In the genomic region with DNA sequence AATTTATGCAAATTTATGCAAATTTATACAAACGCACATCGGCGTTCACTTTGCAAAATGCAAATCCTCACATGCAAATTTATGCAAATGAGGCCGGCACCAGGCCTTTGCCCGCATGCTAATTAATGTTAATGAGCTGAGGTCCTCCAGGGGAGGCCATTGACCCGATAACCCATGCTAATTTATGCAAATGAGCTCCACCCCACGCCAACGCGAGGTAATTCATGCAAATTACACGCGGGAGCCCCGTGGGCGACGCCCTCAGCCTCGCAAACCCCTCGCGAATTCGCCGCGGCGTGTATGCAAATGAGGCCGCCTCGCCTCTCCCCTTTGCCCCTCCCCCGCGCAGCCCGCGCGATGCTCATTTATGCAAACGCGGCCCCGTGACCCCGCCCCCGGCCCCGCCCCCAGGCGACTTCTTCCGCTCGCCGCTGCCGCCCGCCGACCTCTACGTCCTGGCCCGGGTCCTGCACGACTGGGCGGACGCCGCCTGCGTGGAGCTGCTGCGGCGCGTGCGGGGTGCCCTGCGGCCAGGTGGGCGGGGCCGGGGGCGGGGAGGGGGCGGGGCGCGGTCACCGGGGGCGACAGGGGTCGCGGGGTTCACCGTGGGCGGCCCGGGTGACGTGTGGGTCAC, we compare ENCODE assay signal across 22 mouse cellular contexts. TPM values are rescaled to one million over a fixed set of nuclear protein-coding genes. Genes with fewer than 3 reads are reported as not detected.
DNase-seq lines count a peak whose midpoint lies in the region; ATAC-seq and TF ChIP-seq lines count a peak whose summit lies in the region.
"Had no signal": no experiment of that assay in that cellular context is flagged by ENCODE, and none has a peak within 500 bp of the region (broad histone marks: within the 10 kb centered on the region; RNA-seq: fewer than 3 reads in every experiment).

No protein-coding gene starts in this region.

- peaks cover 6% of the 10 kb centered on the region for H3K36me3 ChIP-seq in forebrain, embryonic 11.5 days (ENCODE audit: control insufficient read depth, insufficient read depth, low read length)
- H3K36me3 ChIP-seq in forebrain, embryonic 15.5 days: peaks cover 30% of the 10 kb centered on the region
- H3K36me3 ChIP-seq in limb, embryonic 11.5 days (ENCODE audit: control insufficient read depth, insufficient read depth, low read length): peaks cover 11% of the 10 kb centered on the region; the same call in 1 of the 2 replicates
- H3K36me3 ChIP-seq in limb, embryonic 10.5 days: peaks cover 52% of the 10 kb centered on the region
- peaks cover 7% of the 10 kb centered on the region; the same call in 1 of the 2 replicates for H3K36me3 ChIP-seq in midbrain, postnatal 0 days (ENCODE audit: insufficient read depth, low read length)

- H3K4me1 ChIP-seq in forebrain, embryonic 11.5 days (replicated peaks; ENCODE audit: control insufficient read depth, insufficient read depth, low read length): no peaks in the 10 kb centered on the region
- no peaks in the 10 kb centered on the region for H3K4me1 ChIP-seq in forebrain, embryonic 15.5 days
- no peaks in the 10 kb centered on the region for H3K4me1 ChIP-seq in limb, embryonic 11.5 days (ENCODE audit: control insufficient read depth, insufficient read depth, low read length)
- no peaks in the 10 kb centered on the region for H3K4me1 ChIP-seq in limb, embryonic 10.5 days
- no peaks in the 10 kb centered on the region for H3K4me1 ChIP-seq in midbrain, postnatal 0 days (ENCODE audit: insufficient read depth, low read length)
- H3K4me1 ChIP-seq: forebrain, embryonic 13.5 days; heart, embryonic 15.5 days had no signal

- H3K4me3 ChIP-seq in forebrain, embryonic 11.5 days (ENCODE audit: low read depth, low read length): no peak overlapping the region
- no peak overlapping the region for H3K4me3 ChIP-seq in forebrain, embryonic 15.5 days
- no peak overlapping the region for H3K4me3 ChIP-seq in limb, embryonic 11.5 days (ENCODE audit: low read depth, low read length)
- no peak overlapping the region for H3K4me3 ChIP-seq in limb, embryonic 10.5 days
- H3K4me3 ChIP-seq in midbrain, postnatal 0 days (ENCODE audit: low read depth, low read length): no peak overlapping the region
- H3K4me3 ChIP-seq: forebrain, embryonic 13.5 days; heart, embryonic 15.5 days; layer of hippocampus, adult 2 months had no signal

- ATAC-seq in forebrain, embryonic 11.5 days (replicated peaks; ENCODE audit: low FRiP score): peak; percentile 31; the same call in 1 of the 2 replicates
- no peak for ATAC-seq in forebrain, embryonic 15.5 days (replicated peaks)
- ATAC-seq in limb, embryonic 11.5 days (ENCODE audit: insufficient number of reproducible peaks, low FRiP score, low TSS enrichment, low read depth): peak; percentile 18; the same call in 1 of the 2 replicates
- ATAC-seq in midbrain, postnatal 0 days (ENCODE audit: low FRiP score): peak; percentile 1; the same call in 1 of the 2 replicates

- H3K27ac ChIP-seq in forebrain, embryonic 11.5 days (ENCODE audit: low read depth, low read length): no peak overlapping the region
- no peak overlapping the region for H3K27ac ChIP-seq in forebrain, embryonic 15.5 days (replicated peaks)
- no peak overlapping the region for H3K27ac ChIP-seq in limb, embryonic 11.5 days (replicated peaks; ENCODE audit: low read depth, low read length)
- no peak overlapping the region for H3K27ac ChIP-seq in limb, embryonic 10.5 days
- H3K27ac ChIP-seq in midbrain, postnatal 0 days (ENCODE audit: low read depth, low read length): no peak overlapping the region
- H3K27ac ChIP-seq: forebrain, embryonic 13.5 days; heart, embryonic 15.5 days; layer of hippocampus, adult 2 months had no signal

- no peak overlapping the region for H3K4me2 ChIP-seq in forebrain, embryonic 11.5 days (ENCODE audit: low read depth, low read length, severe bottlenecking)
- no peak overlapping the region for H3K4me2 ChIP-seq in forebrain, embryonic 15.5 days (replicated peaks)
- no peak overlapping the region for H3K4me2 ChIP-seq in limb, embryonic 11.5 days (ENCODE audit: low read depth, severe bottlenecking)
- no peak overlapping the region for H3K4me2 ChIP-seq in midbrain, postnatal 0 days (ENCODE audit: low read depth, low read length, poor library complexity, severe bottlenecking)
- H3K4me2 ChIP-seq: forebrain, embryonic 13.5 days; heart, embryonic 15.5 days had no signal

- DNase-seq in forebrain, embryonic 11.5 days (ENCODE audit: low spot score): no peak
- DNase-seq in limb, embryonic 11.5 days (ENCODE audit: low spot score): no peak
- DNase-seq in limb, embryonic 10.5 days (ENCODE audit: low spot score): no peak
- DNase-seq in right cerebral cortex, postnatal 4 days: peak; percentile 9
- no peak for DNase-seq in right cerebral cortex, adult 18-20 months
- peak; percentile 2 for DNase-seq in midbrain, postnatal 0 days (ENCODE audit: low spot score)
- no peak for DNase-seq in urinary bladder, postnatal 25 days (ENCODE audit: low spot score)
- DNase-seq: cerebellum, adult 2 months; kidney, adult 11 months; lung, adult 2 months; right cerebral cortex, postnatal 25 days; thymus, postnatal 25 days had no signal

- H3K9ac ChIP-seq in forebrain, embryonic 11.5 days (ENCODE audit: low read length): no peak overlapping the region
- H3K9ac ChIP-seq in forebrain, embryonic 15.5 days (replicated peaks): no peak overlapping the region
- H3K9ac ChIP-seq in limb, embryonic 11.5 days (ENCODE audit: low read length): no peak overlapping the region
- no peak overlapping the region for H3K9ac ChIP-seq in midbrain, postnatal 0 days (replicated peaks; ENCODE audit: low read length, poor library complexity, severe bottlenecking)
- H3K9ac ChIP-seq: forebrain, embryonic 13.5 days; heart, embryonic 15.5 days had no signal

- H3K9me3 ChIP-seq in forebrain, embryonic 11.5 days (ENCODE audit: control insufficient read depth, low read length): peaks cover 32% of the 10 kb centered on the region
- H3K9me3 ChIP-seq in forebrain, embryonic 15.5 days: peaks cover 31% of the 10 kb centered on the region
- H3K9me3 ChIP-seq in limb, embryonic 11.5 days (ENCODE audit: control insufficient read depth, low read length): peaks cover 50% of the 10 kb centered on the region
- H3K9me3 ChIP-seq in limb, embryonic 10.5 days (replicated peaks): peaks cover 50% of the 10 kb centered on the region
- H3K9me3 ChIP-seq in midbrain, postnatal 0 days (ENCODE audit: low read length): peaks cover 22% of the 10 kb centered on the region

- TF ChIP-seq CTCF in midbrain, postnatal 0 days (IDR thresholded peaks at IDR 0.05): no peak

- WGBS in forebrain, embryonic 11.5 days: 91% methylated on average over 67 of the region's 67 CpGs
- WGBS in forebrain, embryonic 15.5 days: 92% methylated on average over 67 of the region's 67 CpGs
- WGBS in limb, embryonic 11.5 days: 95% methylated on average over 58 of the region's 67 CpGs
- WGBS in limb, embryonic 10.5 days: 96% methylated on average over 67 of the region's 67 CpGs
- WGBS in midbrain, postnatal 0 days: 91% methylated on average over 62 of the region's 67 CpGs

- H3K27me3 ChIP-seq in forebrain, embryonic 11.5 days (ENCODE audit: control insufficient read depth, insufficient read depth, low read length): no peaks in the 10 kb centered on the region
- H3K27me3 ChIP-seq in forebrain, embryonic 15.5 days: no peaks in the 10 kb centered on the region
- H3K27me3 ChIP-seq in limb, embryonic 11.5 days (ENCODE audit: control insufficient read depth, insufficient read depth, low read length): no peaks in the 10 kb centered on the region
- no peaks in the 10 kb centered on the region for H3K27me3 ChIP-seq in limb, embryonic 10.5 days (ENCODE audit: low read depth, poor library complexity, severe bottlenecking)
- no peaks in the 10 kb centered on the region for H3K27me3 ChIP-seq in midbrain, postnatal 0 days (ENCODE audit: insufficient read depth, low read length)
- H3K27me3 ChIP-seq: forebrain, embryonic 13.5 days; heart, embryonic 15.5 days had no signal

RNA-seq across cellular contexts. Expression of gene Asmt, which starts 4.3 kb away (rescaled TPM):
- polyA plus RNA-seq in forebrain, embryonic 11.5 days (2014; fragmentation: Nextera tagmentation; extraction: Ambion mirVana): not detected in 2 replicates
- not detected in 2 replicates for polyA plus RNA-seq in forebrain, embryonic 15.5 days (2015; fragmentation: Nextera tagmentation; extraction: Ambion mirVana)
- polyA plus RNA-seq in limb, embryonic 11.5 days (2014; fragmentation: Nextera tagmentation; extraction: Ambion mirVana): not detected in 2 replicates
- polyA plus RNA-seq in limb, embryonic 10.5 days (2016; fragmentation: Nextera tagmentation; extraction: Ambion mirVana): not detected in 2 replicates
- not detected in 2 replicates for total RNA-seq in midbrain, postnatal 0 days (2014; rRNA removed)
- polyA plus RNA-seq in midbrain, postnatal 0 days (2015; fragmentation: Nextera tagmentation; extraction: Ambion mirVana): not detected in 2 replicates
- total RNA-seq: gastrocnemius, postnatal 4 days; left cerebral cortex, postnatal 36 days; megakaryocyte-erythroid progenitor cell, adult 5-6 weeks; MEL had no signal
- polyA plus RNA-seq: cerebellum, adult 2 months; embryonic facial prominence, embryonic 11.5 days; forebrain, embryonic 13.5 days; heart, embryonic 15.5 days; lung, adult 2 months; neural tube, embryonic 14.5 days had no signal

Comparison
In these comparisons a context has a peak if more than half of its experiments do, and no peak if none do; other contexts are left out.
1. DNase-seq: peak in right cerebral cortex, postnatal 4 days (single experiment) and midbrain, postnatal 0 days (single experiment); none in forebrain, embryonic 11.5 days (single experiment), limb, embryonic 11.5 days (single experiment), limb, embryonic 10.5 days (single experiment), right cerebral cortex, adult 18-20 months (single experiment) and urinary bladder, postnatal 25 days (single experiment).